In the genomic region with DNA sequence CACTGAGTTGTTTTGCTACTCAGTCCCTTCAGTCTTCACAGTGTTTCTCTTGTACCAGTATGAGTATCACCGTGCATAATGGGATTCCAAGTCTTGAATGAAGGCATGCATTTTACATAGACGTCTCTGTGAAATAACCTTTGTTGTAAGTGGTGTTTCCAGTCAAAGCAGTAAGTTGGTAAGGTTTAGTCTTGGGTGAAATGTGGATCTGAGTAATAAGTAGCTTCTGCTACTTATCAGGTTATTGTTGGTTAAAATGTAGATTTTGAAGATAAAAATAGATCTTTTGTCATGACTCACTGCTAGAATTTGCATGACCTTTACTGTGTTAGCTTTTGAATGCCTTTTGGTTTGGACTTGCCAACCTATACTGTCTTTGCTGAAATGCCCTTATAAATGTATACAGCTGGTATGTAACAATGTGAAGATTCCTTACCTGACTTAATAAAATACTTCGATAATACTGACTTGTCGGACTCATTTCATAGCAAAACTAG, we compare ENCODE assay signal across 14 mouse cellular contexts.
"Had no signal": no experiment of that assay in that cellular context is flagged by ENCODE, and none has a peak within 500 bp of the region (broad histone marks: within the 10 kb centered on the region; RNA-seq: fewer than 3 reads in every experiment).

No protein-coding gene starts in this region.

- H3K4me2 ChIP-seq: limb, embryonic 13.5 days; liver, embryonic 15.5 days; midbrain, embryonic 11.5 days had no signal

- H3K4me1 ChIP-seq: limb, embryonic 10.5 days; limb, embryonic 13.5 days had no signal

- H3K27me3 ChIP-seq: limb, embryonic 13.5 days had no signal

- H3K4me3 ChIP-seq: limb, embryonic 10.5 days; limb, embryonic 13.5 days; liver, embryonic 15.5 days had no signal

- H3K9me3 ChIP-seq: limb, embryonic 10.5 days; limb, embryonic 13.5 days; liver, embryonic 15.5 days had no signal

- H3K9ac ChIP-seq: limb, embryonic 13.5 days; liver, embryonic 15.5 days had no signal

- DNase-seq: kidney, adult 18-20 months; kidney, adult 9 months; kidney, postnatal 14 days; kidney, postnatal 4 days; lung, adult 2 months; lung, postnatal 14 days; lung, postnatal 4 days; midbrain, embryonic 14.5 days; thymus, adult 18-20 months; thymus, postnatal 4 days had no signal

- H3K27ac ChIP-seq: limb, embryonic 10.5 days; limb, embryonic 13.5 days had no signal
